Mouse (Mus musculus) testis, adult 2 months (tissue): ENCODE measurements around the gene Cep95.

ENCODE experiments used
- CTCF ChIP-seq: fragments of 200-500 bp; IDR thresholded peaks from 2 replicates; pipeline ENCODE4 v1.5.1; 2012; ENCODE audit warnings: low read depth, mild to moderate bottlenecking, inconsistent platforms, low read length, moderate library complexity; ENCODE audit not compliant: control insufficient read depth, insufficient read depth, insufficient replicate concordance
- POLR2A ChIP-seq: fragments of 200-500 bp; IDR thresholded peaks from 2 replicates; pipeline ENCODE4 v1.6.1; 2012; ENCODE audit warnings: low read depth, mild to moderate bottlenecking, inconsistent platforms, low read length, moderate library complexity; ENCODE audit not compliant: control insufficient read depth

- TF ChIP-seq CTCF (no peak), POLR2A (no peak)
Observed at GRCm38 (mm10) chr11:106742388-106742841, 46.6 kb upstream of the Cep95 start.
